Mouse (Mus musculus) heart, embryonic 14.5 days (tissue): ENCODE measurements at regions not wholly inside any gene's neighbourhood (a gene's known extent, or its start where the extent isn't known, plus 50 kb on each side); places are given as distances from the start of the nearest gene placed in this dataset.

Experiments used
- ATAC-seq: fragments of 200-750 bp; cut with Nextera tagmentation; 2 replicates; pipeline ENCODE4 v1.8.0; 2017; ENCODE audit warnings: low read depth, moderate TSS enrichment; ENCODE audit not compliant: insufficient number of reproducible peaks, insufficient read depth, low FRiP score
- H3K27ac ChIP-seq, 2 experiments: fragments of 200-500 bp in 1 of 2; fragments of 300-500 bp in 1 of 2; sonication (generic) in 1 of 2; replicated peaks in 1 of 2; 2 replicates each; pipeline ENCODE4 v1.5.1; 2012 to 2014; ENCODE audit warnings: low read depth in 2 of 2, low read length in 2 of 2, control low read depth in 1 of 2, mild to moderate bottlenecking in 1 of 2, mixed read lengths in 1 of 2; ENCODE audit not compliant: control insufficient read depth in 1 of 2, insufficient read depth in 1 of 2
- H3K27me3 ChIP-seq: fragments of 300-500 bp; sonication (generic); 2 replicates; pipeline ENCODE4 v1.6.1; 2014; ENCODE audit warnings: mild to moderate bottlenecking, low read length, control low read depth; ENCODE audit not compliant: control insufficient read depth, insufficient read depth
- H3K36me3 ChIP-seq: fragments of 300-500 bp; sonication (generic); 2 replicates; pipeline ENCODE4 v1.6.1; 2014; ENCODE audit warnings: mild to moderate bottlenecking, control low read depth, low read length, mixed read lengths; ENCODE audit not compliant: control insufficient read depth, insufficient read depth
- H3K4me1 ChIP-seq, 2 experiments: fragments of 200-500 bp in 1 of 2; fragments of 300-500 bp in 1 of 2; sonication (generic) in 1 of 2; 2 replicates each; pipeline ENCODE4 v1.6.1; 2012 to 2014; ENCODE audit warnings: low read length in 2 of 2, control low read depth in 1 of 2, mixed read lengths in 1 of 2; ENCODE audit not compliant: control insufficient read depth in 2 of 2, insufficient read depth in 2 of 2
- H3K4me2 ChIP-seq: fragments of 300-500 bp; sonication (generic); 2 replicates; pipeline ENCODE4 v1.6.1; 2014; ENCODE audit warnings: mild to moderate bottlenecking, low read length
- H3K4me3 ChIP-seq, 2 experiments: fragments of 200-500 bp in 1 of 2; fragments of 300-500 bp in 1 of 2; sonication (generic) in 1 of 2; 2 replicates each; pipeline ENCODE4 v1.5.1; 2012 to 2014; ENCODE audit warnings: low read length in 2 of 2, mild to moderate bottlenecking in 2 of 2, control low read depth in 1 of 2, low read depth in 1 of 2, moderate library complexity in 1 of 2; ENCODE audit not compliant: control insufficient read depth in 1 of 2, insufficient read depth in 1 of 2
- H3K9ac ChIP-seq: fragments of 300-500 bp; sonication (generic); 2 replicates; pipeline ENCODE4 v1.6.1; 2014; ENCODE audit warnings: mild to moderate bottlenecking, low read length
- H3K9me3 ChIP-seq: fragments of 300-500 bp; sonication (generic); 2 replicates; pipeline ENCODE4 v1.6.1; 2016; ENCODE audit warnings: low read length, control low read depth; ENCODE audit not compliant: control insufficient read depth
- WGBS: fragments of 180-500 bp; shearing (Covaris S2); extraction: QIAGEN DNeasy Blood & Tissue Kit; methylation state at CpG from one replicate; pipeline ENCODE4 v1.1.7; 2014; 5-methylcytosine and 5-hydroxymethylcytosine counted together

DNA sequence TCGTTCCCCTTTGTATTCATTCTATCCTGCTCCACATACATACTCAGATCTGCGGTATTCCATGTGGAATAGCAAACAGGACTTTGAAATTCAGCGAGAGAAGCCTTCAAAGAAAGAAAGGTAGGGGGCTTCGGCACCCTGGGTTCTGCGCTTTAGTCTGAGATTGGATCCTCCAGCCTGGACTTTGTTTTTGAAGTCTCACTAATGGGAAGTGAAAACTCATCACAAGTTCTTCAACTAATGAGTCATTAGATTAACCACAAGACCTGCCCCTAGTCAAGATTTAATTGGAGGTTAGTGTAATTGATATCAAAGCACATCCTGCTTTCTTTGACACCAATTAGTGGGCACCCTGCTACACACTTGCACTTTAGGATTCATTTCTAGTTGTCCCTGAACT lies 492.5 kb upstream of the Zfp960 start:
- ATAC-seq, result no peak
- no peak overlapping the region for H3K4me3 ChIP-seq
- H3K27me3 ChIP-seq, result no peaks in the 10 kb centered on the region
- H3K9me3 ChIP-seq, result no peaks in the 10 kb centered on the region
- WGBS, result 51% methylated on average over 5 of the region's 5 CpGs
- no peak overlapping the region for H3K9ac ChIP-seq
- H3K27ac ChIP-seq, result no peak overlapping the region
- H3K4me1 ChIP-seq, result no peaks in the 10 kb centered on the region
- H3K4me2 ChIP-seq, result no peak overlapping the region
- no peaks in the 10 kb centered on the region for H3K36me3 ChIP-seq

DNA sequence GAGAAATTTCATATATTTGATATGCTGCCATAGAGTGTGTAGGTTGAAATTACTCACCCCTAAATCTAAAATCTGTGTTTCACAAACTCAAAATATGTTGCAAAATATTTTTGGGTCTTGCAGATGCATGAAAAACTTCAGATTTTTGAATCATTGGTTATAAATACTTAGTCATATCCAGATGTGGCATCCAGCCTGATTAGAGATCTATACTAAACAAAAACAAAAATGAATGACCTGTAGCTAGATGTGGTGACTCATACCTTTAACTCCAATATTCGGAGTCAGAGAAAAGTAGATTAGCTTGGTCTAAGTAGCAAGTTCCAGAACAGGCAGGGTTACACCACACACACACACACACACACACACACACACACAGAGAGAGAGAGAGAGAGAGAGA lies 475.1 kb upstream of the Zfp960 start:
- H3K27ac ChIP-seq, result no peak overlapping the region
- ATAC-seq, result no peak
- 63% methylated on average over 1 of the region's 1 CpGs for WGBS
- H3K27me3 ChIP-seq, result no peaks in the 10 kb centered on the region
- no peak overlapping the region for H3K4me3 ChIP-seq
- H3K36me3 ChIP-seq, result no peaks in the 10 kb centered on the region
- H3K9ac ChIP-seq, result no peak overlapping the region
- no peaks in the 10 kb centered on the region for H3K9me3 ChIP-seq
- no peaks in the 10 kb centered on the region for H3K4me1 ChIP-seq
- H3K4me2 ChIP-seq, result no peak overlapping the region

- no peak for ATAC-seq
- Histone ChIP-seq H3K9ac (no peak overlapping the region), H3K4me3 (no peak overlapping the region), H3K9me3 (no peaks in the 10 kb centered on the region), H3K4me2 (no peak overlapping the region), H3K36me3 (no peaks in the 10 kb centered on the region), H3K27ac (no peak overlapping the region), H3K4me1 (no peaks in the 10 kb centered on the region), H3K27me3 (no peaks in the 10 kb centered on the region)
- WGBS, result 40% methylated on average over 3 of the region's 3 CpGs
Observed at GRCm38 (mm10) chr17:16599671-16600070, 464.2 kb upstream of the Zfp960 start.

GRCm38 (mm10) chr17:16612405-16612979 lies 451.4 kb upstream of the Zfp960 start:
- WGBS, result 47% methylated on average over 1 of the region's 1 CpGs

DNA sequence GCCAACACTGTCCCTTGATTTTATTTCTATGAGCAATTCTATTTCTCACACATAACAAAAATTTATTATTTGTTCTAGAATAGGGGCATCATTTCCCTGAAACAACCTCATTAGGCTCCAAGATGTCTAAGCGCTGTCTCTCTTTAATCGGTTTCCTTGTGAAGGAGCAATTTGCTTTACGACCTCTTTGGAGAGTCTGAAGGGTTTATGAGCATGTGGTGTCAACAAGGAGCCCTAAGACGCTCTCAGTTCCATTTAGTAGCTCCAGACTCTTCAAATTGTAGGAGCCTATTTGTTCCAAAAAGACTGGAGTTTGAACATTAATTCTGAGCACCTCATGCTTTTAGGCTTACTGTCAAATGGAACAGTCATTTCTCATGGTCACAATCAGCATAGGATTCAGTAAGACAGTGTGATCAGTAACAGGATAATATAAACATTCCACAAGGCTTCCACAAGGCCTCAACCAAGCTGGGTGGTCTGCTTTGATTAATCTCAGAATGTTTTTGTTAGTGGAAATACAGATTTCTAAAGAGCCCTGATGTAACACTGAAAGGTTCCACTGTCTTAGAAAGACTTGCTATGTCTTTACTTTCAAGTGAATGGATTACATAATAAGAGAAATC lies 441.9 kb upstream of the Zfp960 start:
- H3K9me3 ChIP-seq, result no peaks in the 10 kb centered on the region
- H3K4me3 ChIP-seq, result no peak overlapping the region
- no peak overlapping the region for H3K27ac ChIP-seq
- no peak overlapping the region for H3K9ac ChIP-seq
- H3K4me1 ChIP-seq, result no peaks in the 10 kb centered on the region
- WGBS, result 73% methylated on average over 4 of the region's 4 CpGs
- H3K27me3 ChIP-seq, result no peaks in the 10 kb centered on the region
- H3K36me3 ChIP-seq, result no peaks in the 10 kb centered on the region
- no peak overlapping the region for H3K4me2 ChIP-seq
- no peak for ATAC-seq

More at GRCm38 (mm10) chr17:16612405-16612979, 451.4 kb upstream of the Zfp960 start:
- Histone ChIP-seq H3K27me3 (no peaks in the 10 kb centered on the region), H3K4me1 (no peaks in the 10 kb centered on the region), H3K4me3 (no peak overlapping the region), H3K27ac (no peak overlapping the region), H3K36me3 (no peaks in the 10 kb centered on the region), H3K4me2 (no peak overlapping the region), H3K9me3 (no peaks in the 10 kb centered on the region), H3K9ac (no peak overlapping the region)
- no peak for ATAC-seq

DNA sequence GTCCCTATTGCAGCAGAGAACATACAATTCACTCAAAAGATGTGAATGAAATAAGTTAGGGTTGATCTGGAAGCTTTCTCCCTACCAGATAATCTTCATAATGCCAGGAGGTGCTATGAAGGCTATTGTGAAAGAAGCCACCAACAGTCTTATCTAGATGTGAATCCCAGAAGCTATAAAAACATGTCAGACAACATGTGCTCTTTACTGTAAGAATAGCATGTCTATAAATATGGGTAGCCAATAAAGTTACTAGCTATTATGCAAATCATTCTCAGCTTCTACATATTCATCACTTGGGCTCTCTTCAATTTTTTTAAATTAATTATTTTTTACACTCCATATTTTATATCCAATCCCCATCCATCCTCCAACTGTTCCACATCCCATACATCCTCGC lies 434.1 kb upstream of the Zfp960 start:
- Histone ChIP-seq H3K27ac (no peak overlapping the region), H3K4me1 (no peaks in the 10 kb centered on the region), H3K27me3 (no peaks in the 10 kb centered on the region), H3K9ac (no peak overlapping the region), H3K36me3 (no peaks in the 10 kb centered on the region), H3K4me3 (no peak overlapping the region), H3K9me3 (no peaks in the 10 kb centered on the region), H3K4me2 (no peak overlapping the region)
- ATAC-seq, result no peak
- WGBS, result 58% methylated on average over 1 of the region's 1 CpGs

DNA sequence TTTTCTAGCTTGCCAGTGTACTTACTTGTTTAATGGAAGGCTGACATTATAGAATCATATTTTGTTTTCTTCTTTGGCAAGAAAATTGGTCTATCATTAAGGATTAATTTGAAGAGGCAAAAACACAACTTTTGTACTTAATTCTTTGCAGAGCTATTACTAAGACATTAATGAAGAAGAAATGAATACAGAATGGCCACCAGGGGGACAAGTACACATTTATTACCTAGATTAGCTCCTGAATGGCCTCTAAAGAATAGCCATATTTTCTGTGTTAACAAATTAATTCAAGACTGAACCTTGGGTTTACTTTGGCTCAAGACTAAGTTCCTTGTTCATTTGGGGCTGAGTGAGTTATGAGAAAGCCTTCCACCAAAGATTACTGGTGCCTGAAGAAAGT lies 430.5 kb upstream of the Zfp960 start:
- no peak for ATAC-seq
- no peak overlapping the region for H3K4me3 ChIP-seq
- H3K9me3 ChIP-seq, result no peaks in the 10 kb centered on the region
- no peaks in the 10 kb centered on the region for H3K27me3 ChIP-seq
- no peaks in the 10 kb centered on the region for H3K36me3 ChIP-seq
- H3K9ac ChIP-seq, result no peak overlapping the region
- H3K27ac ChIP-seq, result no peak overlapping the region
- no peaks in the 10 kb centered on the region for H3K4me1 ChIP-seq
- H3K4me2 ChIP-seq, result no peak overlapping the region

GRCm38 (mm10) chr17:16637463-16637862 lies 426.4 kb upstream of the Zfp960 start:
- no peaks in the 10 kb centered on the region for H3K9me3 ChIP-seq
- H3K4me3 ChIP-seq, result no peak overlapping the region
- H3K4me2 ChIP-seq, result no peak overlapping the region
- ATAC-seq, result no peak
- H3K9ac ChIP-seq, result no peak overlapping the region
- H3K4me1 ChIP-seq, result no peaks in the 10 kb centered on the region
- H3K27me3 ChIP-seq, result no peaks in the 10 kb centered on the region
- no peaks in the 10 kb centered on the region for H3K36me3 ChIP-seq
- H3K27ac ChIP-seq, result no peak overlapping the region
